Mouse (Mus musculus) limb, embryonic 15.5 days (tissue): ENCODE data around the gene 0610040J01Rik. TPM values are rescaled to one million over a fixed set of nuclear protein-coding genes. Genes with fewer than 3 reads are reported as not detected.
A peak's percentile ranks its signal among the peaks of the same experiment; 100 is the strongest.

Source experiments
- ATAC-seq: fragments of 200-750 bp; cut with Nextera tagmentation; 2 replicates; pipeline ENCODE4 v1.8.0; 2017; ENCODE audit warnings: low read depth, moderate TSS enrichment; ENCODE audit not compliant: insufficient number of reproducible peaks, low FRiP score, low TSS enrichment
- H3K27ac ChIP-seq: fragments of 300-500 bp; sonication (generic); 2 replicates; pipeline ENCODE4 v1.5.1; 2015; ENCODE audit warnings: moderate library complexity, mild to moderate bottlenecking, inconsistent platforms
- H3K27me3 ChIP-seq: fragments of 300-500 bp; sonication (generic); 2 replicates; pipeline ENCODE4 v1.6.1; 2015; ENCODE audit warnings: inconsistent platforms
- H3K36me3 ChIP-seq: fragments of 300-500 bp; sonication (generic); 2 replicates; pipeline ENCODE4 v1.6.1; 2015; ENCODE audit warnings: inconsistent platforms
- H3K4me1 ChIP-seq: fragments of 300-500 bp; sonication (generic); 2 replicates; pipeline ENCODE4 v1.6.1; 2015; ENCODE audit warnings: inconsistent platforms
- H3K4me2 ChIP-seq: fragments of 300-500 bp; sonication (generic); 2 replicates; pipeline ENCODE4 v1.6.1; 2015; ENCODE audit warnings: mild to moderate bottlenecking, inconsistent platforms
- H3K4me3 ChIP-seq: fragments of 300-500 bp; sonication (generic); 2 replicates; pipeline ENCODE4 v1.5.1; 2015; ENCODE audit warnings: mild to moderate bottlenecking, inconsistent platforms
- H3K9ac ChIP-seq: fragments of 300-500 bp; sonication (generic); 2 replicates; pipeline ENCODE4 v1.6.1; 2015; ENCODE audit warnings: inconsistent platforms
- H3K9me3 ChIP-seq: fragments of 300-500 bp; sonication (generic); 2 replicates; pipeline ENCODE4 v1.6.1; 2016; ENCODE audit warnings: inconsistent platforms
- WGBS: fragments of 180-500 bp; shearing (Covaris S2); methylation state at CpG from one replicate; pipeline ENCODE4 v1.1.7; 2015; 5-methylcytosine and 5-hydroxymethylcytosine counted together
- polyA plus RNA-seq: library from polyadenylated mRNA; unstranded; fragments of >200 nt; fragmentation: Nextera tagmentation; extraction: Ambion mirVana; gene quantifications from 2 replicates; pipeline ENCODE4 v1.2.1, GENCODE M21; 2015

0610040J01Rik gene
- 5.0 and 5.1 TPM in 2 replicates for polyA plus RNA-seq

GRCm38 (mm10) chr5:63811819-63812508 lies at the start of gene 0610040J01Rik:
Gene 0610040J01Rik (plus strand): TSS chr5:63812363.
- H3K27me3 ChIP-seq, result 0 out of 2 replicates have a peak, but pooled peaks cover 13% of the 10 kb centered on the region
- no peak within 1 kb of the TSS for H3K27ac ChIP-seq
- WGBS, result 2% methylated on average over 42 of the region's 42 CpGs
- peaks cover 10% of the 10 kb centered on the region for H3K4me1 ChIP-seq
- H3K36me3 ChIP-seq, result no peaks in the 10 kb centered on the region
- peak within 1 kb of the TSS; percentile 41; the same call in 1 of the 2 replicates for H3K9ac ChIP-seq
- peak; percentile 72; the same call in 1 of the 2 replicates for ATAC-seq
- H3K9me3 ChIP-seq, result no peaks in the 10 kb centered on the region
- peak within 1 kb of the TSS; percentile 96 for H3K4me2 ChIP-seq
- peak within 1 kb of the TSS; percentile 56 for H3K4me3 ChIP-seq

GRCm38 (mm10) chr5:63765886-63766285 lies 46.3 kb upstream of the 0610040J01Rik start:
- Histone ChIP-seq H3K27me3 (no peaks in the 10 kb centered on the region), H3K36me3 (no peaks in the 10 kb centered on the region), H3K4me2 (no peak overlapping the region), H3K4me3 (no peak overlapping the region), H3K9ac (no peak overlapping the region), H3K9me3 (no peaks in the 10 kb centered on the region), H3K4me1 (no peaks in the 10 kb centered on the region), H3K27ac (no peak overlapping the region)
- 65% methylated on average over 4 of the region's 4 CpGs for WGBS
- ATAC-seq, result no peak

GRCm38 (mm10) chr5:63766715-63767114 lies 45.4 kb upstream of the 0610040J01Rik start:
- Histone ChIP-seq H3K4me3 (no peak overlapping the region), H3K36me3 (no peaks in the 10 kb centered on the region), H3K27ac (no peak overlapping the region), H3K4me1 (no peaks in the 10 kb centered on the region), H3K9me3 (no peaks in the 10 kb centered on the region), H3K4me2 (no peak overlapping the region), H3K9ac (no peak overlapping the region), H3K27me3 (no peaks in the 10 kb centered on the region)
- no peak for ATAC-seq
- WGBS, result 38% methylated on average over 6 of the region's 6 CpGs

GRCm38 (mm10) chr5:63767464-63767863 lies 44.7 kb upstream of the 0610040J01Rik start:
- 69% methylated on average over 8 of the region's 8 CpGs for WGBS

GRCm38 (mm10) chr5:63768220-63768619 lies 43.9 kb upstream of the 0610040J01Rik start:
- H3K4me1 ChIP-seq, result no peaks in the 10 kb centered on the region
- H3K27ac ChIP-seq, result no peak overlapping the region
- ATAC-seq, result no peak
- no peak overlapping the region for H3K9ac ChIP-seq
- WGBS, result 76% methylated on average over 4 of the region's 4 CpGs
- no peaks in the 10 kb centered on the region for H3K27me3 ChIP-seq
- H3K9me3 ChIP-seq, result no peaks in the 10 kb centered on the region
- H3K4me2 ChIP-seq, result no peak overlapping the region
- no peaks in the 10 kb centered on the region for H3K36me3 ChIP-seq
- no peak overlapping the region for H3K4me3 ChIP-seq

More at GRCm38 (mm10) chr5:63767464-63767863, 44.7 kb upstream of the 0610040J01Rik start:
- Histone ChIP-seq H3K9ac (no peak overlapping the region), H3K36me3 (no peaks in the 10 kb centered on the region), H3K27ac (no peak overlapping the region), H3K4me2 (no peak overlapping the region), H3K4me1 (no peaks in the 10 kb centered on the region), H3K27me3 (no peaks in the 10 kb centered on the region), H3K4me3 (no peak overlapping the region), H3K9me3 (no peaks in the 10 kb centered on the region)
- no peak for ATAC-seq

- ATAC-seq, result no peak
- WGBS, result 59% methylated on average over 2 of the region's 2 CpGs
Measured at GRCm38 (mm10) chr5:63772971-63773370, 39.2 kb upstream of the 0610040J01Rik start.

GRCm38 (mm10) chr5:63773603-63774002 lies 38.6 kb upstream of the 0610040J01Rik start:
- Histone ChIP-seq H3K27ac (no peak overlapping the region), H3K9me3 (no peaks in the 10 kb centered on the region), H3K27me3 (no peaks in the 10 kb centered on the region), H3K36me3 (no peaks in the 10 kb centered on the region), H3K4me3 (no peak overlapping the region), H3K4me2 (no peak overlapping the region), H3K9ac (no peak overlapping the region), H3K4me1 (no peaks in the 10 kb centered on the region)
- no peak for ATAC-seq
- WGBS, result 73% methylated on average over 1 of the region's 1 CpGs

More at GRCm38 (mm10) chr5:63772971-63773370, 39.2 kb upstream of the 0610040J01Rik start:
- H3K36me3 ChIP-seq, result no peaks in the 10 kb centered on the region
- no peak overlapping the region for H3K4me2 ChIP-seq
- H3K9ac ChIP-seq, result no peak overlapping the region
- no peaks in the 10 kb centered on the region for H3K27me3 ChIP-seq
- H3K4me1 ChIP-seq, result no peaks in the 10 kb centered on the region
- H3K4me3 ChIP-seq, result no peak overlapping the region
- H3K9me3 ChIP-seq, result no peaks in the 10 kb centered on the region
- no peak overlapping the region for H3K27ac ChIP-seq

- Histone ChIP-seq H3K27ac (no peak overlapping the region), H3K9me3 (no peaks in the 10 kb centered on the region), H3K36me3 (no peaks in the 10 kb centered on the region), H3K27me3 (no peaks in the 10 kb centered on the region), H3K4me1 (no peaks in the 10 kb centered on the region), H3K4me3 (no peak overlapping the region), H3K9ac (no peak overlapping the region), H3K4me2 (no peak overlapping the region)
- 85% methylated on average over 10 of the region's 10 CpGs for WGBS
- no peak for ATAC-seq
Measured at GRCm38 (mm10) chr5:63788156-63788826, 23.9 kb upstream of the 0610040J01Rik start.

GRCm38 (mm10) chr5:63812509-63812865 lies 324 bp downstream of the 0610040J01Rik start:
- Histone ChIP-seq H3K9me3 (no peaks in the 10 kb centered on the region), H3K36me3 (no peaks in the 10 kb centered on the region), H3K4me1 (peaks cover 10% of the 10 kb centered on the region), H3K27ac (no peak overlapping the region), H3K9ac (peak overlapping the region; percentile 41; the same call in 1 of the 2 replicates), H3K27me3 (0 out of 2 replicates have a peak, but pooled peaks cover 13% of the 10 kb centered on the region), H3K4me3 (peak overlapping the region; percentile 56), H3K4me2 (peak overlapping the region; percentile 96)
- 2% methylated on average over 26 of the region's 26 CpGs for WGBS
- ATAC-seq, result no peak

GRCm38 (mm10) chr5:63816643-63817042 lies 4.5 kb downstream of the 0610040J01Rik start:
- 0 out of 2 replicates have a peak, but pooled peaks cover 13% of the 10 kb centered on the region for H3K27me3 ChIP-seq
- H3K36me3 ChIP-seq, result no peaks in the 10 kb centered on the region
- H3K27ac ChIP-seq, result no peak overlapping the region
- ATAC-seq, result no peak
- 82% methylated on average over 7 of the region's 7 CpGs for WGBS
- no peak overlapping the region for H3K4me3 ChIP-seq
- peaks cover 13% of the 10 kb centered on the region for H3K4me1 ChIP-seq
- H3K4me2 ChIP-seq, result no peak overlapping the region
- no peaks in the 10 kb centered on the region for H3K9me3 ChIP-seq
- no peak overlapping the region for H3K9ac ChIP-seq

GRCm38 (mm10) chr5:63817270-63817669 lies 5.1 kb downstream of the 0610040J01Rik start:
- H3K27me3 ChIP-seq, result 0 out of 2 replicates have a peak, but pooled peaks cover 9% of the 10 kb centered on the region
- no peak overlapping the region for H3K4me2 ChIP-seq
- H3K36me3 ChIP-seq, result no peaks in the 10 kb centered on the region
- no peaks in the 10 kb centered on the region for H3K9me3 ChIP-seq
- no peak for ATAC-seq
- 77% methylated on average over 5 of the region's 5 CpGs for WGBS
- no peak overlapping the region for H3K27ac ChIP-seq
- peaks cover 10% of the 10 kb centered on the region for H3K4me1 ChIP-seq
- no peak overlapping the region for H3K4me3 ChIP-seq
- no peak overlapping the region for H3K9ac ChIP-seq

GRCm38 (mm10) chr5:63818975-63819374 lies 6.8 kb downstream of the 0610040J01Rik start:
- peaks cover 3% of the 10 kb centered on the region for H3K4me1 ChIP-seq
- no peak overlapping the region for H3K9ac ChIP-seq
- ATAC-seq, result no peak

More at GRCm38 (mm10) chr5:63818975-63819374, 6.8 kb downstream of the 0610040J01Rik start:
- Histone ChIP-seq H3K36me3 (no peaks in the 10 kb centered on the region), H3K27me3 (no peaks in the 10 kb centered on the region), H3K4me3 (no peak overlapping the region), H3K27ac (no peak overlapping the region), H3K9me3 (no peaks in the 10 kb centered on the region), H3K4me2 (no peak overlapping the region)
- WGBS, result 19% methylated on average over 4 of the region's 4 CpGs
